Mouse (Mus musculus) myocyte (in vitro differentiated cells): Measurements from ENCODE around the gene Zfp982.

Experiments
- CEBPB ChIP-seq: IDR thresholded peaks from 2 replicates; pipeline ENCODE4 v1.6.1; 2011; ENCODE audit warnings: mild to moderate bottlenecking, moderate library complexity; ENCODE audit not compliant: poor library complexity, insufficient read depth, severe bottlenecking
- E2F4 ChIP-seq: IDR thresholded peaks from one replicate; pipeline ENCODE4 v1.6.1; 2011; ENCODE audit warnings: mild to moderate bottlenecking, control low read depth, moderate library complexity; ENCODE audit not compliant: insufficient read depth
- MAX ChIP-seq: IDR thresholded peaks from one replicate; pipeline ENCODE4 v1.6.1; 2011; ENCODE audit warnings: low read depth, mild to moderate bottlenecking, control low read depth
- MYOD1 ChIP-seq, 3 experiments: IDR thresholded peaks; one replicate each; pipeline ENCODE4 v1.6.1; 2011; ENCODE audit warnings: control low read depth in 2 of 3, low read depth in 2 of 3, mild to moderate bottlenecking in 2 of 3, moderate library complexity in 1 of 3; ENCODE audit not compliant: insufficient read length in 2 of 3, control insufficient read depth in 1 of 3
- MYOG ChIP-seq, 3 experiments: IDR thresholded peaks; one replicate each; pipeline ENCODE4 v1.6.1; 2011; ENCODE audit warnings: control low read depth in 2 of 3, low read depth in 2 of 3, mild to moderate bottlenecking in 2 of 3; ENCODE audit not compliant: insufficient read length in 2 of 3, control insufficient read depth in 1 of 3, insufficient read depth in 1 of 3
- POLR2A ChIP-seq: IDR thresholded peaks from one replicate; pipeline ENCODE4 v1.6.1; 2011; ENCODE audit warnings: low read depth, mild to moderate bottlenecking, control low read depth, moderate library complexity; ENCODE audit not compliant: insufficient read length
- POLR2AphosphoS2 ChIP-seq: IDR thresholded peaks from one replicate; pipeline ENCODE4 v1.6.1; 2011; ENCODE audit warnings: low read depth, control low read depth; ENCODE audit not compliant: insufficient read length
- REST ChIP-seq: IDR thresholded peaks from one replicate; pipeline ENCODE4 v1.6.1; 2011; ENCODE audit warnings: mild to moderate bottlenecking, control low read depth, moderate library complexity; ENCODE audit not compliant: insufficient read depth, insufficient read length
- SRF ChIP-seq: IDR thresholded peaks from one replicate; pipeline ENCODE4 v1.6.1; 2011; ENCODE audit warnings: low read depth; ENCODE audit not compliant: control insufficient read depth, insufficient read length
- TCF12 ChIP-seq: IDR thresholded peaks from one replicate; pipeline ENCODE4 v1.6.1; 2011; ENCODE audit warnings: mild to moderate bottlenecking, control low read depth; ENCODE audit not compliant: poor library complexity, insufficient read depth, severe bottlenecking
- TCF3 ChIP-seq: IDR thresholded peaks from one replicate; pipeline ENCODE4 v1.6.1; 2011; ENCODE audit warnings: low read depth, control low read depth; ENCODE audit not compliant: insufficient read length
- USF1 ChIP-seq: IDR thresholded peaks from one replicate; pipeline ENCODE4 v1.6.1; 2011; ENCODE audit warnings: low read depth, mild to moderate bottlenecking, control low read depth, moderate library complexity

DNA sequence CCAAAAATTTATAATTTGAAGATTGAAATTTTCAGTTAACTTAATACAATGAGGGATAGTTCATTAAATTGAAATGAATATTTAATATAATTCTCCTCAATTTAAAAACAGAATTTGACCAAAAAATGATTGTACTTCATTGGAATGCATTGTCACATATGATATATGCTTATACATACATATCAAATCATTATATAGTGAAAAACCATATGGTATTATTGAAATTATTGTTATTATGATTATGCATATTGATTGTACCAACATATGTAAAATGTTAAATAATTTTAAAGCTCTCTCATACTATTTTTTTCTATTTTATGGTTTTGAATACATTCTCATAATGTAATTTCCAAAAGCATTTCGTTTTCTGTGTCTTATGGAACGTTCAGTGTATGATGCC is 17.0 kb downstream of the Zfp982 start:
- TF ChIP-seq MYOD1 (IDR thresholded peaks at IDR 0.05; ENCODE audit: control insufficient read depth in 1 of 3, insufficient read length in 2 of 3, low read depth in 2 of 3) (no peak), E2F4 (no peak), CEBPB (no peak), POLR2A (no peak), USF1 (no peak), MAX (no peak), TCF12 (no peak), POLR2AphosphoS2 (no peak), MYOG (IDR thresholded peaks at IDR 0.05; ENCODE audit: control insufficient read depth in 1 of 3, insufficient read depth in 1 of 3, insufficient read length in 2 of 3, low read depth in 2 of 3) (no peak), SRF (no peak), TCF3 (no peak), REST (no peak)
